Mouse (Mus musculus) intestine, embryonic 15.5 days (tissue): ENCODE results near the gene Gm10220. TPM values are rescaled to one million over a fixed set of nuclear protein-coding genes. Genes with fewer than 3 reads are reported as not detected.
"Not testable (repeated sequence)": the region's sequence is repeated elsewhere in the genome, so short reads cannot be mapped to it uniquely, and the experiment has no call there.

Experiments
- ATAC-seq: fragments of 200-750 bp; cut with Nextera tagmentation; 2 replicates; pipeline ENCODE4 v1.8.0; 2017; ENCODE audit warnings: moderate TSS enrichment, moderate library complexity
- H3K27ac ChIP-seq: fragments of 300-500 bp; sonication (generic); 2 replicates; pipeline ENCODE4 v1.5.1; 2015; ENCODE audit warnings: mild to moderate bottlenecking, inconsistent platforms
- H3K27me3 ChIP-seq: fragments of 300-500 bp; sonication (generic); replicated peaks from 2 replicates; pipeline ENCODE4 v1.6.1; 2015; ENCODE audit warnings: inconsistent platforms
- H3K36me3 ChIP-seq: fragments of 300-500 bp; sonication (generic); 2 replicates; pipeline ENCODE4 v1.6.1; 2015; ENCODE audit warnings: inconsistent platforms
- H3K4me1 ChIP-seq: fragments of 300-500 bp; sonication (generic); replicated peaks from 2 replicates; pipeline ENCODE4 v1.6.1; 2015; ENCODE audit warnings: inconsistent platforms
- H3K4me2 ChIP-seq: fragments of 300-500 bp; sonication (generic); replicated peaks from 2 replicates; pipeline ENCODE4 v1.6.1; 2015; ENCODE audit warnings: mild to moderate bottlenecking, inconsistent platforms
- H3K4me3 ChIP-seq: fragments of 300-500 bp; sonication (generic); replicated peaks from 2 replicates; pipeline ENCODE4 v1.5.1; 2015; ENCODE audit warnings: inconsistent platforms
- H3K9ac ChIP-seq: fragments of 300-500 bp; sonication (generic); 2 replicates; pipeline ENCODE4 v1.6.1; 2015; ENCODE audit warnings: inconsistent platforms
- H3K9me3 ChIP-seq: fragments of 300-500 bp; sonication (generic); 2 replicates; pipeline ENCODE4 v1.6.1; 2016; ENCODE audit warnings: inconsistent platforms
- whole genome bisulfite sequencing: fragments of 180-500 bp; shearing (Covaris S2); methylation state at CpG from one replicate; pipeline ENCODE4 v1.1.7; 2015; 5-methylcytosine and 5-hydroxymethylcytosine counted together
- polyA plus RNA-seq: library from polyadenylated mRNA; unstranded; fragments of >200 nt; fragmentation: Nextera tagmentation; extraction: Ambion mirVana; gene quantifications from 2 replicates; pipeline ENCODE4 v1.2.1, GENCODE M21; 2015

The Gm10220 gene
- polyA plus RNA-seq = not detected in 2 replicates

DNA sequence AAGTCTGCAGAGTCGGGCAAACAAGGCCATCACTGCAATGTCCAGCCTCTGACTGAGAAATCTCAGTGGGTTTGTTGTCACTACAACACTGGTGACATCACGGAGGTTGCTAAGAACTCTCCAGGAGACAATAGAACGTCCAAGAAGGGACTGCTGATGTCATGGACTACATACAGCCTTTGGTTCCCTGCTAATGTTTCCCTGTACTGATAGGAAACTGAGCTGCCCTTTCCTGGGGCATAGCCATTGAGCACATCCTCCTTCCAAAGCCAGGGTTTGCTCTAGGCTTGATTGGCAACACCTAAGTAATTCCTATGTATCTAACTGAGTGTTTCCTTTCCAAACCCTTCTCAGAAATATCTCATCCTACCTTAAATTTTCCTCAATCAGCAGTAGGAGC lies at the start of gene Gm10220:
Gm10220 (minus strand) TSS at position 101 of the 400 bp plus-strand sequence.
- WGBS = no CpG with 5 or more reads among the region's 3 CpGs

GRCm38 (mm10) chr5:26169855-26170254 lies 48.6 kb upstream of the Gm10220 start:
- Histone ChIP-seq H3K27me3 (no peaks in the 10 kb centered on the region), H3K9ac (no peak overlapping the region), H3K36me3 (no peaks in the 10 kb centered on the region), H3K4me1 (no peaks in the 10 kb centered on the region), H3K4me3 (no peak overlapping the region), H3K27ac (no peak overlapping the region), H3K4me2 (no peak overlapping the region), H3K9me3 (no peaks in the 10 kb centered on the region)
- ATAC-seq = no peak
- WGBS = 84% methylated on average over 1 of the region's 1 CpGs

More for the DNA sequence above, at the start of gene Gm10220:
- not testable (repeated sequence) for H3K4me2 ChIP-seq, ATAC-seq, H3K36me3 ChIP-seq, H3K27me3 ChIP-seq, H3K4me1 ChIP-seq, H3K9me3 ChIP-seq, H3K9ac ChIP-seq, H3K27ac ChIP-seq, H3K4me3 ChIP-seq

- WGBS = 84% methylated on average over 5 of the region's 5 CpGs
- Histone ChIP-seq H3K27me3 (no peaks in the 10 kb centered on the region), H3K4me3 (no peak overlapping the region), H3K4me2 (no peak overlapping the region), H3K27ac (no peak overlapping the region), H3K9ac (no peak overlapping the region), H3K36me3 (no peaks in the 10 kb centered on the region), H3K9me3 (no peaks in the 10 kb centered on the region), H3K4me1 (no peaks in the 10 kb centered on the region)
- no peak for ATAC-seq
These were observed 44.6 kb upstream of the Gm10220 start for GRCm38 (mm10) chr5:26165791-26166165.

GRCm38 (mm10) chr5:26165036-26165790 lies 44.0 kb upstream of the Gm10220 start:
- H3K36me3 ChIP-seq = no peaks in the 10 kb centered on the region
- H3K4me2 ChIP-seq = no peak overlapping the region
- no peak overlapping the region for H3K4me3 ChIP-seq
- no peak for ATAC-seq
- H3K27ac ChIP-seq = no peak overlapping the region
- WGBS = 75% methylated on average over 8 of the region's 8 CpGs
- no peaks in the 10 kb centered on the region for H3K27me3 ChIP-seq
- no peak overlapping the region for H3K9ac ChIP-seq
- no peaks in the 10 kb centered on the region for H3K9me3 ChIP-seq
- no peaks in the 10 kb centered on the region for H3K4me1 ChIP-seq

DNA sequence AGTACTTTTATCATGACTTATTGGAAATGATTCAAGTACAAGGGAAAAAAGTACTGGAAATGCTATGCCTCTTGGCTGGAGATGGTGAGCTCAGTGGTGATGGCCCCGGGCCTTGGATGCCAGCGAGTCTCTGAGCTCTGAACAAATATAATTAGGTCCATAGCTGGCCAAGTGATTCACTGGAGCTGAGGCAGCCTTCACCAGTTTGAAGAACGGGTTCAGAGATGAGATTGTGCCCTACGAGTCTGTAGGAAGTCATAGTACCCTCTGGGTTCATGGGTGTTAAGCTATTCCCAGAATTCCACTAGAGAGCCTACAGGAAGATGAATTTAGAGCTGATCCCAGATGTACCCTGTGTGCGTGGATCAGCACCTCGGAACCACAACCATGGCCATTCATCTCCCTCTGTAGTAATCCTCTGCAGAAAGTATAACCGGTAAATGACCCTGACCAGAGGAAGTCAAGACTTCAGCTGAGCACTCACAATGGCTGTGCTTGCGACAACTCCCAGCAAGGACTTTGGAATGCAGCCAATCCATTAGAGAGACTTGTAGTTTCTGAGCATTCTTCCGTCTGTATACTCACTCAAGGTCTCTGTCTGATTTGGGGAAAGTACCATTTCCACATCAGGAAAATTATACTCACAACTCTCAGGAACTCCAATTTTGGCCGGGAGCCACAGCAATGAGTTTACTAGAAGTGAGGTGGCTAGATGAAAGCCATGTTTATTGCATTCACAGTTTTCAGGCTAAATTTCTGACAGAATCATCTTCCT lies 36.4 kb upstream of the Gm10220 start:
- Histone ChIP-seq H3K9ac (no peak overlapping the region), H3K4me2 (no peak overlapping the region), H3K9me3 (no peaks in the 10 kb centered on the region), H3K27me3 (no peaks in the 10 kb centered on the region), H3K4me1 (no peaks in the 10 kb centered on the region), H3K4me3 (no peak overlapping the region), H3K27ac (no peak overlapping the region), H3K36me3 (no peaks in the 10 kb centered on the region)
- 62% methylated on average over 10 of the region's 10 CpGs for WGBS
- ATAC-seq = no peak

GRCm38 (mm10) chr5:26142891-26143290 lies 21.7 kb upstream of the Gm10220 start:
- no peaks in the 10 kb centered on the region for H3K27me3 ChIP-seq
- 78% methylated on average over 6 of the region's 6 CpGs for WGBS
- H3K4me2 ChIP-seq = no peak overlapping the region
- ATAC-seq = no peak
- H3K9ac ChIP-seq = no peak overlapping the region
- no peaks in the 10 kb centered on the region for H3K4me1 ChIP-seq
- H3K9me3 ChIP-seq = no peaks in the 10 kb centered on the region
- H3K36me3 ChIP-seq = no peaks in the 10 kb centered on the region
- no peak overlapping the region for H3K4me3 ChIP-seq
- H3K27ac ChIP-seq = no peak overlapping the region

GRCm38 (mm10) chr5:26105262-26105661 lies 16.0 kb downstream of the Gm10220 start, which contains the start of gene 5031410I06Rik:
Gene 5031410I06Rik (minus strand): TSS chr5:26105362.
- not testable (repeated sequence) for H3K4me1 ChIP-seq, H3K4me2 ChIP-seq, ATAC-seq, H3K4me3 ChIP-seq, H3K27me3 ChIP-seq, H3K27ac ChIP-seq, H3K9me3 ChIP-seq, H3K36me3 ChIP-seq, H3K9ac ChIP-seq
- no CpG with 5 or more reads among the region's 3 CpGs for WGBS

- H3K9ac ChIP-seq, H3K27me3 ChIP-seq, H3K4me3 ChIP-seq, ATAC-seq, H3K9me3 ChIP-seq, H3K4me2 ChIP-seq, H3K27ac ChIP-seq, H3K4me1 ChIP-seq, H3K36me3 ChIP-seq: not testable (repeated sequence)
- WGBS = 72% methylated on average over 1 of the region's 1 CpGs
These were observed 32.0 kb downstream of the Gm10220 start, which contains the start of gene Gm10471 for GRCm38 (mm10) chr5:26089191-26089590. Gene Gm10471 (minus strand): TSS chr5:26089291.

- H3K9ac ChIP-seq, H3K4me1 ChIP-seq, H3K27me3 ChIP-seq, H3K4me3 ChIP-seq, H3K9me3 ChIP-seq, ATAC-seq, H3K27ac ChIP-seq, H3K36me3 ChIP-seq, H3K4me2 ChIP-seq: not testable (repeated sequence)
These were observed 42.2 kb downstream of the Gm10220 start for GRCm38 (mm10) chr5:26079023-26079422.

GRCm38 (mm10) chr5:26070716-26071115 lies 50.5 kb downstream of the Gm10220 start:
- H3K9me3 ChIP-seq = no peaks in the 10 kb centered on the region
- no peaks in the 10 kb centered on the region for H3K4me1 ChIP-seq
- no peak overlapping the region for H3K4me3 ChIP-seq
- H3K9ac ChIP-seq = no peak overlapping the region
- H3K27me3 ChIP-seq = no peaks in the 10 kb centered on the region
- ATAC-seq = no peak
- 85% methylated on average over 24 of the region's 24 CpGs for WGBS
- H3K4me2 ChIP-seq = no peak overlapping the region
- H3K27ac ChIP-seq = no peak overlapping the region
- H3K36me3 ChIP-seq = no peaks in the 10 kb centered on the region
